Mouse (Mus musculus) limb, embryonic 12.5 days (tissue): Measurements from ENCODE around the gene Mslnl. TPM values are rescaled to one million over a fixed set of nuclear protein-coding genes. Genes with fewer than 3 reads are reported as not detected.

ENCODE experiments used
- ATAC-seq: fragments of 200-750 bp; cut with Nextera tagmentation; 2 replicates; pipeline ENCODE4 v1.8.0; 2017; ENCODE audit warnings: low read depth, moderate TSS enrichment; ENCODE audit not compliant: insufficient number of reproducible peaks, insufficient read depth, low FRiP score, low TSS enrichment
- H3K27ac ChIP-seq: fragments of 300-500 bp; sonication (generic); 2 replicates; pipeline ENCODE4 v1.5.1; 2016; ENCODE audit warnings: mild to moderate bottlenecking, moderate library complexity
- H3K27me3 ChIP-seq: fragments of 300-500 bp; sonication (generic); 2 replicates; pipeline ENCODE4 v1.6.1; 2016; ENCODE audit warnings: mild to moderate bottlenecking, moderate library complexity
- H3K36me3 ChIP-seq: fragments of 300-500 bp; sonication (generic); 2 replicates; pipeline ENCODE4 v1.6.1; 2016; ENCODE audit warnings: mild to moderate bottlenecking, moderate library complexity
- H3K4me1 ChIP-seq: fragments of 300-500 bp; sonication (generic); replicated peaks from 2 replicates; pipeline ENCODE4 v1.6.1; 2016
- H3K4me2 ChIP-seq: fragments of 300-500 bp; sonication (generic); 2 replicates; pipeline ENCODE4 v1.6.1; 2016; ENCODE audit warnings: mild to moderate bottlenecking, moderate library complexity
- H3K4me3 ChIP-seq: fragments of 300-500 bp; sonication (generic); replicated peaks from 2 replicates; pipeline ENCODE4 v1.5.1; 2016; ENCODE audit warnings: mild to moderate bottlenecking
- H3K9ac ChIP-seq: fragments of 300-500 bp; sonication (generic); replicated peaks from 2 replicates; pipeline ENCODE4 v1.6.1; 2016; ENCODE audit warnings: mild to moderate bottlenecking, moderate library complexity
- H3K9me3 ChIP-seq: fragments of 300-500 bp; sonication (generic); 2 replicates; pipeline ENCODE4 v1.6.1; 2016; ENCODE audit warnings: mild to moderate bottlenecking, moderate library complexity
- WGBS: fragments of 180-500 bp; shearing (Covaris S2); methylation state at CpG from one replicate; pipeline ENCODE4 v1.1.7; 2016; 5-methylcytosine and 5-hydroxymethylcytosine counted together
- polyA plus RNA-seq: library from polyadenylated mRNA; unstranded; fragments of >200 nt; fragmentation: Nextera tagmentation; extraction: Ambion mirVana; gene quantifications from 2 replicates; pipeline ENCODE4 v1.2.1, GENCODE M21; 2016

Gene Mslnl
- polyA plus RNA-seq, 1 experiment from 2014 or later = not detected

GRCm38 (mm10) chr17:25762591-25762990 lies 26.7 kb downstream of the Mslnl start:
- no peak for ATAC-seq
- Histone ChIP-seq H3K9me3 (no peaks in the 10 kb centered on the region), H3K27ac (no peak overlapping the region), H3K36me3 (no peaks in the 10 kb centered on the region), H3K4me3 (no peak overlapping the region), H3K4me1 (peaks cover 5% of the 10 kb centered on the region; the same call in 1 of the 2 replicates), H3K27me3 (peaks cover 5% of the 10 kb centered on the region; the same call in 1 of the 2 replicates), H3K9ac (no peak overlapping the region), H3K4me2 (no peak overlapping the region)
- 32% methylated on average over 3 of the region's 3 CpGs for WGBS

- Histone ChIP-seq H3K4me1 (peaks cover 5% of the 10 kb centered on the region; the same call in 1 of the 2 replicates), H3K9ac (no peak overlapping the region), H3K27ac (no peak overlapping the region), H3K27me3 (peaks cover 12% of the 10 kb centered on the region; the same call in 1 of the 2 replicates), H3K4me3 (no peak overlapping the region), H3K36me3 (no peaks in the 10 kb centered on the region), H3K9me3 (no peaks in the 10 kb centered on the region), H3K4me2 (no peak overlapping the region)
- 19% methylated on average over 5 of the region's 5 CpGs for WGBS
- ATAC-seq = no peak
Observed at GRCm38 (mm10) chr17:25765886-25766285, 30.0 kb downstream of the Mslnl start.

- Histone ChIP-seq H3K4me2 (no peak overlapping the region), H3K27me3 (peaks cover 12% of the 10 kb centered on the region; the same call in 1 of the 2 replicates), H3K36me3 (no peaks in the 10 kb centered on the region), H3K9ac (no peak overlapping the region), H3K4me3 (no peak overlapping the region), H3K4me1 (peaks cover 9% of the 10 kb centered on the region), H3K27ac (no peak overlapping the region), H3K9me3 (no peaks in the 10 kb centered on the region)
- 24% methylated on average over 8 of the region's 9 CpGs for WGBS
- no peak for ATAC-seq
Observed at GRCm38 (mm10) chr17:25769331-25769730, 33.5 kb downstream of the Mslnl start.

- Histone ChIP-seq H3K4me1 (peaks cover 9% of the 10 kb centered on the region), H3K9ac (peak within 1 kb of the TSS; percentile 83), H3K36me3 (peaks cover 14% of the 10 kb centered on the region), H3K27ac (no peak within 1 kb of the TSS), H3K4me2 (peak within 1 kb of the TSS; percentile 90), H3K4me3 (peak within 1 kb of the TSS; percentile 73), H3K27me3 (0 out of 2 replicates have a peak, but pooled peaks cover 6% of the 10 kb centered on the region), H3K9me3 (no peaks in the 10 kb centered on the region)
- WGBS = 0% methylated on average over 37 of the region's 37 CpGs
- ATAC-seq = peak; percentile 77
Observed at GRCm38 (mm10) chr17:25773549-25774120, 37.8 kb downstream of the Mslnl start, which contains the start of gene Narfl. TSS of gene Narfl (plus strand) at chr17:25773776.

DNA sequence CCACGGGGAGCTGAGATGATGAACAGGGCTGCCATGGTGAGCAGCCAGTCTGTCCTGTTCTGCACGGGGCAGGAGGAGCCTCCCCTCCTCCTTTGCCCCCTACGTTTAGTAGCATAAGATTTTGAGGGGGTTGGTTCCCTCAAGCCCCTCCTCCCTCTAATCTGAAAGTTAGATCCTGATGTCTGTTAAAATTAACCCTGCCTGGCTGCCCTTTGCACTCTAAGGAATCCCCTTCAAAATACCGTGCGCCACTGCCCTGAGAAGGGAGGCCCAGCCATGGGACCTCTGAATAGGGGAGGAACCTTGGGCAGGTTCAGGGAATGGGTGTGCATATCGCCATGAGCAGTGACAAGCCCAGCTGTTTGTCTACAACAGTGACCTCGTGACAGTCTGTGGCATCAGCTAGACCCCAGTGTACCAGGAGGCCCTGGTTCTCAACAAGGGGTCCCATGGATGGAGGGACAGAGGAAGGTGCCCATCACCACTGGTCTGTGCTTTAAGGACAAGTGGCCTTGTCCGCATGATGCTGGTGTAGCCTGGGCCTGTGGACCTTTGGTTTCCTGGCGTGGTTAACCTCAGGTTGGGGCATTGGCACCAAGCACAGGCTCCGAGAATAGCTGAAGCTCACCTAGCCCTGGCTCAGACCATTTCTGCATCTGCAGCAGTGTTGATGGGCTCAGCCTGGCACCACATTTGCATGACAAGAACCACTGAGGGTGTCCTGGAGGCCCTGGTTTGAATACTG lies 39.6 kb downstream of the Mslnl start:
- Histone ChIP-seq H3K27me3 (no peaks in the 10 kb centered on the region), H3K36me3 (peaks cover 24% of the 10 kb centered on the region), H3K9me3 (no peaks in the 10 kb centered on the region), H3K4me1 (peaks cover 9% of the 10 kb centered on the region), H3K4me3 (no peak overlapping the region), H3K27ac (no peak overlapping the region), H3K9ac (no peak overlapping the region), H3K4me2 (no peak overlapping the region)
- ATAC-seq = no peak
- 86% methylated on average over 10 of the region's 10 CpGs for WGBS

DNA sequence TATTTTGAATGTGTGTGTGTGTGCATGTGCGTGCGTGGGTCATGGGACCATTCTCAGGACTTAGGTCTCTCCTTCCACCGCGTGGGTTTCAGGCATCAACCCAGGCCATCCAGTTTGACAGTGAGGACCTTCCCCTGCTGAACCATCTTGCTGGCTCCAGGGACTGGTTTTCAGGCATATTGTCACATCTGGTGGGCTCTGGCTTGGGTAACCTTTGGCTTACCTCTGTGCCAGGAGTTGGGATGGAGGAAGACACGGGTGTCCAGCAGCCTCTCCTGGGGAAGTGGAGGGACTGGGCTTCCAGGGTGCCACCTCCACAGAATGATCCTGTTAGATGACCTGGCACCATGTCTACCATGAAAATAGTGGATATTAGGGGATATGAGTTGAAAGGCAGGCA lies 42.1 kb downstream of the Mslnl start:
- Histone ChIP-seq H3K4me2 (no peak overlapping the region), H3K27me3 (no peaks in the 10 kb centered on the region), H3K4me3 (no peak overlapping the region), H3K4me1 (peaks cover 10% of the 10 kb centered on the region), H3K9ac (no peak overlapping the region), H3K36me3 (peaks cover 49% of the 10 kb centered on the region), H3K27ac (no peak overlapping the region), H3K9me3 (no peaks in the 10 kb centered on the region)
- 93% methylated on average over 5 of the region's 5 CpGs for WGBS
- no peak for ATAC-seq

DNA sequence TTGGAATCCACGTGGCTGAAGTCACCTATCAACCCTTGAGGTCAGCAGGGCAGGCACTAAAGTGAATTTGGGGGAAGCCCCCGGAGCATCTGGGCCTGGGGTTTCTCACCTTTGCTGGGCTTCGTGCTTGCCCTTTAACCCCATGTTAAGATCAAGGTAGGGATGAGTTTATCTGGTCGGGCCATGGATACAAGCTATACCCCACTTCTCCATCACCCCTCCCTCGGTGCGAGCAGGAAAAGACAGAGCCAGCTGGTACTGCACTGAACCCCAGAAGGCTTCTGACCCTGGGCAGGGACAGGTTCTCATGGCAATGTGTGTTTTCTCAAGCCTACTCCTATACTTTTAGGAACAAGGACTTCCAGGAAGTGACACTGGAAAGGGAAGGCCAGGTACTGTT lies 45.5 kb downstream of the Mslnl start:
- 70% methylated on average over 6 of the region's 6 CpGs for WGBS
- no peak for ATAC-seq
- no peaks in the 10 kb centered on the region for H3K9me3 ChIP-seq
- peaks cover 64% of the 10 kb centered on the region for H3K36me3 ChIP-seq
- no peaks in the 10 kb centered on the region for H3K27me3 ChIP-seq
- H3K27ac ChIP-seq = no peak overlapping the region
- H3K4me3 ChIP-seq = no peak overlapping the region
- H3K4me1 ChIP-seq = peaks cover 24% of the 10 kb centered on the region
- no peak overlapping the region for H3K4me2 ChIP-seq
- H3K9ac ChIP-seq = no peak overlapping the region

GRCm38 (mm10) chr17:25783086-25783485 lies 47.2 kb downstream of the Mslnl start:
- 85% methylated on average over 7 of the region's 7 CpGs for WGBS
- H3K4me2 ChIP-seq = no peak overlapping the region
- no peaks in the 10 kb centered on the region for H3K9me3 ChIP-seq
- no peak for ATAC-seq
- no peak overlapping the region for H3K27ac ChIP-seq
- H3K4me1 ChIP-seq = peaks cover 24% of the 10 kb centered on the region
- no peaks in the 10 kb centered on the region for H3K27me3 ChIP-seq
- H3K4me3 ChIP-seq = no peak overlapping the region
- no peak overlapping the region for H3K9ac ChIP-seq
- H3K36me3 ChIP-seq = peaks cover 66% of the 10 kb centered on the region

- Histone ChIP-seq H3K36me3 (peaks cover 72% of the 10 kb centered on the region), H3K27ac (peak overlapping the region; percentile 95; the same call in 1 of the 2 replicates)
Observed at GRCm38 (mm10) chr17:25783861-25784574, 48.2 kb downstream of the Mslnl start.

GRCm38 (mm10) chr17:25785281-25785745 lies 49.5 kb downstream of the Mslnl start, which contains the start of gene Haghl:
TSS of gene Haghl (minus strand) at chr17:25785673.
- H3K27ac ChIP-seq = peak within 1 kb of the TSS; percentile 95
- H3K4me1 ChIP-seq = peaks cover 24% of the 10 kb centered on the region
- ATAC-seq = peak; percentile 82
- H3K36me3 ChIP-seq = peaks cover 72% of the 10 kb centered on the region
- H3K9ac ChIP-seq = peak within 1 kb of the TSS; percentile 78
- no peaks in the 10 kb centered on the region for H3K27me3 ChIP-seq
- H3K9me3 ChIP-seq = no peaks in the 10 kb centered on the region
- peak within 1 kb of the TSS; percentile 82 for H3K4me2 ChIP-seq
- H3K4me3 ChIP-seq = peak within 1 kb of the TSS; percentile 64
- under 1% methylated on average over 23 of the region's 23 CpGs for WGBS

More at GRCm38 (mm10) chr17:25783861-25784574, 48.2 kb downstream of the Mslnl start:
- WGBS = 79% methylated on average over 15 of the region's 15 CpGs
- Histone ChIP-seq H3K9ac (peak overlapping the region; percentile 78), H3K4me1 (peaks cover 24% of the 10 kb centered on the region), H3K27me3 (no peaks in the 10 kb centered on the region), H3K4me2 (peak overlapping the region; percentile 82), H3K4me3 (peak overlapping the region; percentile 64), H3K9me3 (no peaks in the 10 kb centered on the region)
- ATAC-seq = no peak

- Histone ChIP-seq H3K4me2 (peak within 1 kb of the TSS; percentile 82), H3K4me1 (peaks cover 32% of the 10 kb centered on the region), H3K36me3 (peaks cover 63% of the 10 kb centered on the region), H3K27me3 (no peaks in the 10 kb centered on the region), H3K27ac (peak within 1 kb of the TSS; percentile 95), H3K4me3 (peak within 1 kb of the TSS; percentile 64), H3K9me3 (no peaks in the 10 kb centered on the region), H3K9ac (peak within 1 kb of the TSS; percentile 78)
- no peak for ATAC-seq
- 85% methylated on average over 3 of the region's 3 CpGs for WGBS
Observed at GRCm38 (mm10) chr17:25786280-25786679, 50.4 kb downstream of the Mslnl start, which contains the start of gene Ccdc78. TSS of gene Ccdc78 (plus strand) at chr17:25786580.
